Mouse (Mus musculus) kidney, postnatal 0 days (tissue): ENCODE results near the gene Ccdc78. TPM values are rescaled to one million over a fixed set of nuclear protein-coding genes. Genes with fewer than 3 reads are reported as not detected.
A peak's percentile ranks its signal among the peaks of the same experiment; 100 is the strongest.

ENCODE experiments used
- ATAC-seq: fragments of 200-750 bp; cut with Nextera tagmentation; replicated peaks from 2 replicates; pipeline ENCODE4 v1.8.0; 2017; ENCODE audit warnings: low read depth, moderate number of reproducible peaks, moderate TSS enrichment, moderate library complexity; ENCODE audit not compliant: low FRiP score
- DNase-seq: peaks from one replicate; pipeline ENCODE4 v3.0.0-alpha.2; 2016; ENCODE audit warnings: low spot score
- H3K27ac ChIP-seq: fragments of 300-500 bp; sonication (generic); 2 replicates; pipeline ENCODE4 v1.5.1; 2014; ENCODE audit warnings: mild to moderate bottlenecking
- H3K27me3 ChIP-seq: fragments of 300-500 bp; sonication (generic); 2 replicates; pipeline ENCODE4 v1.6.1; 2014; ENCODE audit warnings: low read length, mixed read lengths; ENCODE audit not compliant: insufficient read depth
- H3K36me3 ChIP-seq: fragments of 300-500 bp; sonication (generic); 2 replicates; pipeline ENCODE4 v1.6.1; 2014; ENCODE audit warnings: low read length, mixed read lengths; ENCODE audit not compliant: insufficient read depth
- H3K4me1 ChIP-seq: fragments of 300-500 bp; sonication (generic); replicated peaks from 2 replicates; pipeline ENCODE4 v1.6.1; 2014; ENCODE audit warnings: antibody characterized with exemption, low read length, mixed read lengths; ENCODE audit not compliant: insufficient read depth
- H3K4me2 ChIP-seq: fragments of 300-500 bp; sonication (generic); 2 replicates; pipeline ENCODE4 v1.6.1; 2014; ENCODE audit warnings: mild to moderate bottlenecking, low read length, moderate library complexity, mixed read lengths
- H3K4me3 ChIP-seq: fragments of 300-500 bp; sonication (generic); replicated peaks from 2 replicates; pipeline ENCODE4 v1.5.1; 2014; ENCODE audit warnings: low read depth, low read length
- H3K9ac ChIP-seq: fragments of 300-500 bp; sonication (generic); 2 replicates; pipeline ENCODE4 v1.6.1; 2014; ENCODE audit warnings: low read depth, low read length
- H3K9me3 ChIP-seq: fragments of 300-500 bp; sonication (generic); replicated peaks from 2 replicates; pipeline ENCODE4 v1.6.1; 2016; ENCODE audit warnings: low read length, inconsistent platforms, mixed read lengths
- CTCF ChIP-seq: IDR thresholded peaks from 2 replicates; pipeline ENCODE4 v1.5.1; 2016; ENCODE audit warnings: antibody characterized with exemption, low read depth, mild to moderate bottlenecking, moderate library complexity
- WGBS: fragments of 180-500 bp; shearing (Covaris S2); extraction: QIAGEN DNeasy Blood & Tissue Kit; methylation state at CpG from one replicate; pipeline ENCODE4 v1.1.7; 2014; 5-methylcytosine and 5-hydroxymethylcytosine counted together
- polyA plus RNA-seq: library from polyadenylated mRNA; unstranded; fragments of >200 nt; fragmentation: Nextera tagmentation; extraction: Ambion mirVana; gene quantifications from 2 replicates; pipeline ENCODE4 v1.2.1, GENCODE M21; 2015

Ccdc78 gene
- polyA plus RNA-seq, 1 experiment from 2014 or later: 0.13 TPM

DNA sequence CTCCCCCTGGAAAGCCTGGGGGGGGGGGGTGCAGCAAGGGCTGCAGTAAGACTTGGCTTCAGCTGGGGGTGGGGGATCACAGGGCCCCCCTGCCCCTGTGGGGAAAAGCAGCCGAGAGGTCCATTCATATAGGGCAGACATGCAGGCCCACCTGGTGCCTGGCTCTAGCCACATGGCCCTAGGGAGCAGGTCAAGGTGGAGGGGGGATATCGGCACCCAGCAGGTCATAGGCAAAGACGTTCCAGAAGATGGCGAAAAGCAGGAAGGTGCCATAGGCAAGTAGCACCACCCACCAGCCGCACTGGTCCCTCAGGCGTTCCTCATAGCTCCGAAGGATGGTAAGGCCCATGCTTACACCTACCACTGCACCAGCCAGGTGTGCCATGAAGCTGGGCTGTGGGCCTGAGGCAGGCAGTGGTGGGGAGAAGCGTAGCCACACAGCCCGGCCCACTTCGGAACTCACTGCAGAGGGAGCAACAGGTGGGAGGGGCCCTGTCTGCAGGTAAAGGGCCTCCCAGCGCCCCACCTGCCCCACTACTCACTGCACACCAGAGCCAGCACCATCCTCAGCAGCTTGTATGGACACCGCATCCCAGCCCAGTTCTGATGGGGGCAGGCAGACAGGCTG is 48.3 kb downstream of the Ccdc78 start:
- H3K4me3 ChIP-seq: peak overlapping the region; percentile 81
- 75% methylated on average over 12 of the region's 12 CpGs for WGBS
- H3K4me1 ChIP-seq: peaks cover 50% of the 10 kb centered on the region
- no peak for TF ChIP-seq CTCF
- H3K4me2 ChIP-seq: peak overlapping the region; percentile 92
- H3K27me3 ChIP-seq: no peaks in the 10 kb centered on the region
- no peak for ATAC-seq
- H3K9me3 ChIP-seq: no peaks in the 10 kb centered on the region
- H3K27ac ChIP-seq: peak overlapping the region; percentile 99
- peak overlapping the region; percentile 76 for H3K9ac ChIP-seq
- DNase-seq: no peak
- H3K36me3 ChIP-seq: peaks cover 30% of the 10 kb centered on the region; the same call in 1 of the 2 replicates

DNA sequence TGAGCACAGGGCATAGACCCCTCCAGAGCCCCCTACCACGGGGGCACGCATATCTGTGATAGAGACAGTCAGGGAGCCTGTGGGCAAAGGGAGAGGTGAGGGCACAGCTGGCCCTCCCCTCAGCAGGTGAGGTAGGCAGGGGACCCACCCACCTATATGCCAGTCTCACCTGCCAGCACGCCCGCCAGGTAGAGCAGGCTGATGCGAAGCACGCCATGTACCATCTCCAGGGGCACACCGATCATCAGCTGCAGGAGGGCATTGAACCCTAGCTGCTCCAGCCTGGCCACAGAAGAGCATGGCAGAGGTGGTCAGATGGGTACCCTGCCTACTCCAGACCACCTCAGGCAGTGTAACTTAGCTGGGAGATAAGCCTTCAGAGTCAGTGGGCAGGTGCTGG is 48.9 kb downstream of the Ccdc78 start:
- no peaks in the 10 kb centered on the region for H3K9me3 ChIP-seq
- H3K27ac ChIP-seq: no peak overlapping the region
- ATAC-seq (no peak), DNase-seq (no peak)
- no peak for TF ChIP-seq CTCF
- H3K36me3 ChIP-seq: peaks cover 33% of the 10 kb centered on the region
- peak overlapping the region; percentile 76; the same call in 1 of the 2 replicates for H3K9ac ChIP-seq
- H3K4me3 ChIP-seq: no peak overlapping the region
- H3K4me2 ChIP-seq: peak overlapping the region; percentile 92
- 94% methylated on average over 7 of the region's 7 CpGs for WGBS
- no peaks in the 10 kb centered on the region for H3K27me3 ChIP-seq
- H3K4me1 ChIP-seq: peaks cover 45% of the 10 kb centered on the region

DNA sequence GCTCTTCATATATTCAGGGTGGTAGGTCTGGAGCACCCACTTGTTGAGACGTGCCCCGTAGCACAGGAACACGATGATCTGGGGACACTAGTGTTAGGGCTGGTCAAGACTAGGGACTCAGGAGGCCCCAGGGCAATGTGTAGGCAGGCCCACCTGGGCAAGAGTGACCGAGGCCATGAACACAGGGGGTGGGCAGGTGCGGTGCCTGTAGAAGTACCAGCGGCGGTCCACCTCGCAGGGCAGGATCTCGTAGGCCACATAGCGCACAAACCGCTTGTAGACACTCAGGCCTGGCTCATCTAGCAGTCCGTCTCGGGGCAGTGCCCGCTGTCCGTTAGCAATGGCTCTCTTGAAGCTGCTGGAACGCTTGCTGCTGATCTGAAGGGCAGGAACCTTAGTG is 49.4 kb downstream of the Ccdc78 start:
- Histone ChIP-seq H3K27me3 (no peaks in the 10 kb centered on the region), H3K4me3 (no peak overlapping the region), H3K36me3 (peaks cover 33% of the 10 kb centered on the region), H3K27ac (peak overlapping the region; percentile 84), H3K9ac (no peak overlapping the region), H3K4me2 (no peak overlapping the region), H3K9me3 (no peaks in the 10 kb centered on the region), H3K4me1 (peaks cover 45% of the 10 kb centered on the region)
- no peak for TF ChIP-seq CTCF
- ATAC-seq (no peak), DNase-seq (no peak)
- 86% methylated on average over 16 of the region's 16 CpGs for WGBS

DNA sequence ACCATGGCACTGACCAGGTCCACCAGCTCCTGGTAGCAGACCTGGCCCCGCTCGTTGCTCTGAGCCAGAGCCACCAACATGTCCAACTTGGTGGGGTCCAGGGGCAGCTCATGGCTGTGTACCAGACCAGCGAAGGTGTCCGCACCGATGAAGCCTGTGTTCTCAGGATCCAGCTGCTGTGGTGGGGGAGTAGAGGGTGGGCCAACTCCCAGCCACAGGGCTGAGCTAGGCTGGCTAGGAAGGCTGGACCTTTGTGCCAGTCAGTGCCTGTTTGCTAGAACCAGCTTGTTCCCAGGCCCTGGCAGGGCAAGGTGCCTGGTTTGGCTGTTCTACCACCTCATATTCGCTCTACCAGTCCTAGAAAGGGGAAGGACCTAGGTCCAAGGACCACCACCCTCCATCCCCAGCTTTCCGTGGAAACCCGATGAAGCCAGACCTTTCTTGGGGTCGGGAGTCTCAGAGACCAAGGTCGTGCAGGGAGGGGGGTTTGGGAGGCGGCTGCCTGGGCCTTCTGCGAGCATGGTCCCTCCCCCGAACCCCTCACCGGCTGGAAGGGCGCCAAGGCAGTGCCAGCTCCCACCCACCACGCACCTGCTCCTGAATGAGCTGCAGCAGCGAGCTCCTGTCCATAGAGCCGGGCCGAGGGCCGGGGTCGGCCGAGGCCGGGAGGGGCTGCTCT is 50.2 kb downstream of the Ccdc78 start:
- DNase-seq: no peak
- peak overlapping the region; percentile 84 for H3K27ac ChIP-seq

DNA sequence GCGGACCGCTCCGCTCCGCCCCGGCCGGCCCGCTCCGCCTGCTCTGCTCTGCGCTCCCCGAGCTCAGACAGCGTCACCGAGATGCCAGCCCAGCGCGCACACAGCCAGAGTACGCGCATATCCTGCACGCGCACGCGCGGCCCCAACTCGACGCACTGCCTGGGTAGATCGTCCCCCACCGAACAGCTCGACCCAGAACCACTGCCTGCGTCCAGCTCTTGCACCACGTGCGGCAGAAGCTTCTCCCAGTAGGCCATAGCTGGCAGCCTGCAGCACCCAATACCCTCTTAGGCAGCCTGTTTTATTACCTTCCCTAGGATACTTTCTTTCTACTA is 50.7 kb downstream of the Ccdc78 start, which contains the start of gene Rhbdl1:
Gene Rhbdl1, minus strand, starts transcription at position 220 of the 335 bp plus-strand sequence.
- Histone ChIP-seq H3K4me3 (peak within 1 kb of the TSS; percentile 34), H3K9me3 (no peaks in the 10 kb centered on the region), H3K9ac (peak within 1 kb of the TSS; percentile 64), H3K27me3 (no peaks in the 10 kb centered on the region), H3K27ac (peak within 1 kb of the TSS; percentile 84), H3K4me1 (peaks cover 35% of the 10 kb centered on the region), H3K36me3 (peaks cover 38% of the 10 kb centered on the region), H3K4me2 (peak within 1 kb of the TSS; percentile 78)
- DNase-seq (peak; percentile 53), ATAC-seq (no peak; the same call in 1 of the 2 replicates)
- no peak for TF ChIP-seq CTCF
- WGBS: 2% methylated on average over 29 of the region's 29 CpGs

More for the DNA sequence above, 50.2 kb downstream of the Ccdc78 start:
- TF ChIP-seq CTCF: no peak
- Histone ChIP-seq H3K9me3 (no peaks in the 10 kb centered on the region), H3K4me3 (peak overlapping the region; percentile 34), H3K36me3 (peaks cover 33% of the 10 kb centered on the region), H3K4me2 (peak overlapping the region; percentile 78), H3K4me1 (peaks cover 40% of the 10 kb centered on the region), H3K27me3 (no peaks in the 10 kb centered on the region), H3K9ac (peak overlapping the region; percentile 64)
- no peak; the same call in 1 of the 2 replicates for ATAC-seq
- WGBS: 14% methylated on average over 23 of the region's 23 CpGs

DNA sequence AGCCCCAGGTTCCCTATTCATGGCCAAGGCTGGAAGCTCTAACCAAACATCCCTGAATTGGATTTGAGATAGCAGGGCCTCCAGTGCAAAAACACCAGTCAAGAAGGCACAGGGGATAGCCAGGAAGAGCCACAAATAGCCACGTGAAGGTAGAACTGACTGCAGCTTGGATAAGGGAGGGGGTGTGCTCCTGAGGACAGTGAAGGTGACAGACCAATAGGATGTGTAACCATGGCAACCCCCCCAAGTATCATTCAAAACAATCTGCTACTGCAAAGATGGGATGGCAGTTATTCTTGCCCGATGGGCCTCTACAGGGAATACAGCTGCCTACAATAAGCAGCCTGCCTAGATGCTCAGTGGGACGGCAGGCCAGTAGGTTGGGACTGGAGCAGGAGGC is 51.2 kb downstream of the Ccdc78 start:
- H3K4me1 ChIP-seq: peaks cover 34% of the 10 kb centered on the region
- peaks cover 42% of the 10 kb centered on the region for H3K36me3 ChIP-seq
- H3K9ac ChIP-seq: 0 out of 2 replicates have a peak overlapping the region, but pooled peaks have one; percentile 64
- H3K4me3 ChIP-seq: no peak overlapping the region
- ATAC-seq: no peak
- no peaks in the 10 kb centered on the region for H3K9me3 ChIP-seq
- no peak for DNase-seq
- 58% methylated on average over 3 of the region's 3 CpGs for WGBS
- TF ChIP-seq CTCF: no peak
- peak overlapping the region; percentile 84; the same call in 1 of the 2 replicates for H3K27ac ChIP-seq
- H3K27me3 ChIP-seq: no peaks in the 10 kb centered on the region
- peak overlapping the region; percentile 78; the same call in 1 of the 2 replicates for H3K4me2 ChIP-seq
